Comparison of ENCODE assay signal across 8 mouse cellular contexts in genomic region chr3:85971599-85971975, GRCm38 (mm10). TPM values are rescaled to one million over a fixed set of nuclear protein-coding genes. Genes with fewer than 3 reads are reported as not detected.
A peak's percentile ranks its signal among the peaks of the same experiment; 100 is the strongest.
DNase-seq lines count a peak whose midpoint lies in the region; ATAC-seq lines count a peak whose summit lies in the region.

No protein-coding gene starts in this region.

- WGBS in heart, embryonic 15.5 days = 3% methylated on average over 13 of the region's 13 CpGs

- no peaks in the 10 kb centered on the region for H3K27me3 ChIP-seq in heart, embryonic 15.5 days

- H3K9me3 ChIP-seq in heart, embryonic 15.5 days (replicated peaks) = no peaks in the 10 kb centered on the region

- H3K9ac ChIP-seq in heart, embryonic 15.5 days = peak overlapping the region; percentile 90

- DNase-seq in cerebellum, adult 11 months = peak; percentile 10
- DNase-seq in cerebellum, adult 11-12 months = no peak
- DNase-seq in cerebellum, postnatal 36 days = peak; percentile 11 to 35
- DNase-seq in kidney, postnatal 36 days = peak; percentile 87 to 91
- DNase-seq in yolk sac, embryonic 10.5 days (ENCODE audit: low spot score) = peak; percentile 86
- no peak for DNase-seq in layer of hippocampus, postnatal 14 days (ENCODE audit: low spot score in 2 of 2)

- no peak for ATAC-seq in heart, embryonic 15.5 days (replicated peaks; ENCODE audit: insufficient number of reproducible peaks, insufficient read depth, low FRiP score, low read depth)
- 0 out of 2 replicates have a peak, but pooled peaks have one; percentile 26 for ATAC-seq in megakaryocyte progenitor cell, adult 5-6 weeks (replicated peaks; ENCODE audit: poor library complexity)

- H3K4me2 ChIP-seq in heart, embryonic 15.5 days = peak overlapping the region; percentile 93

- H3K4me3 ChIP-seq in heart, embryonic 15.5 days = peak overlapping the region; percentile 95

- peaks cover 15% of the 10 kb centered on the region for H3K4me1 ChIP-seq in heart, embryonic 15.5 days (replicated peaks)

- 0 out of 2 replicates have a peak overlapping the region, but pooled peaks have one; percentile 73 for H3K27ac ChIP-seq in heart, embryonic 15.5 days

- H3K36me3 ChIP-seq in heart, embryonic 15.5 days = no peaks in the 10 kb centered on the region

RNA-seq across cellular contexts. Expression of gene Sh3d19, which starts 0.7 kb away (rescaled TPM):
- 11.1 and 16.1 TPM in 2 replicates for polyA plus RNA-seq in heart, embryonic 15.5 days (2015; fragmentation: Nextera tagmentation; extraction: Ambion mirVana)
- 3.3 and 3.6 TPM in 2 replicates for total RNA-seq in megakaryocyte progenitor cell, adult 5-6 weeks (2015)
- total RNA-seq in megakaryocyte progenitor cell, adult 5-6 weeks (2017) = 6.8 and 10.0 TPM in 2 replicates
- total RNA-seq in layer of hippocampus, postnatal 14 days (2021) = 10 to 100 TPM; 40.6 to 42.5 TPM

RNA-seq across cellular contexts. Expression of gene Prss48, which starts 30.7 kb away (rescaled TPM):
- polyA plus RNA-seq in heart, embryonic 15.5 days (2015; fragmentation: Nextera tagmentation; extraction: Ambion mirVana) = not detected in 2 replicates
- not detected in 2 replicates for total RNA-seq in megakaryocyte progenitor cell, adult 5-6 weeks (2015)
- total RNA-seq in megakaryocyte progenitor cell, adult 5-6 weeks (2017) = not detected in 2 replicates
- not detected for total RNA-seq in layer of hippocampus, postnatal 14 days (2021)

Comparison
In these comparisons a context has a peak if more than half of its experiments do, and no peak if none do; other contexts are left out.
1. DNase-seq: peak in cerebellum, adult 11 months (single experiment), cerebellum, postnatal 36 days (2 of 2), kidney, postnatal 36 days (2 of 2) and yolk sac, embryonic 10.5 days (single experiment); none in cerebellum, adult 11-12 months (single experiment) and layer of hippocampus, postnatal 14 days (0 of 2).